Mouse (Mus musculus) embryo, embryonic 9.5 days (tissue): Measurements from ENCODE around the gene Gabarap.

Experiments used
- DNase-seq: peaks from one replicate; pipeline ENCODE4 v3.0.0-alpha.2; 2017; ENCODE audit errors: extremely low spot score

Gene Gabarap

DNA sequence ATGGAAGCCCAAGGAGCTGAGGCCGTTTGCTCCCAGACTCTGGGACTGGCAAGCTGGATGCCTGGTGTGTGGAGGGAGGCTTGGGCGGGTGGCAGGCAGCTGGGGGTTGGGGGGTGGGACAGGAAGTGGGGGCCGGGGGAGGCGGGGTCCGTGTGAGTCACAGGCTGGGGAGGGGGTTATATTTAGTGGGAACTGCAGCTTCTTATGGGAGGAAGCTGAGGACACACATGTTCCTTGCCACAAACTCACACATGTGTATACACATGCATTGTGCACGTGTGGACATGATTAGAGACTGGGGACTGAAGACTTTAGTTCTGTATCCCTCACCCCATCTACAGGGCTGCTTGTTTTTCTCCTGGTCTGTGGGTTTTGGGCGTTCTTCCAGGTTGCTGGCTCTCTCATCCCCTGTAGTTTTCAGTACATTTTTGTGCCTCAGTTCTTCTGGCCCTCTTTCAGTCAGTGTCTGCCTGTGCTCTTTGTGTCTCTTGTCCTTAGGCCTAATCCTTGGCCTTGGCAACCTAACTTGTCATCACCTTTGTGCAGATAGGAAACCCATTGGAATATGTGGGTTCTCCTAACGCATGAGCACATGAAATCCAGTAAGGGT is 29.2 kb downstream of the Gabarap start:
- DNase-seq: no peak

DNA sequence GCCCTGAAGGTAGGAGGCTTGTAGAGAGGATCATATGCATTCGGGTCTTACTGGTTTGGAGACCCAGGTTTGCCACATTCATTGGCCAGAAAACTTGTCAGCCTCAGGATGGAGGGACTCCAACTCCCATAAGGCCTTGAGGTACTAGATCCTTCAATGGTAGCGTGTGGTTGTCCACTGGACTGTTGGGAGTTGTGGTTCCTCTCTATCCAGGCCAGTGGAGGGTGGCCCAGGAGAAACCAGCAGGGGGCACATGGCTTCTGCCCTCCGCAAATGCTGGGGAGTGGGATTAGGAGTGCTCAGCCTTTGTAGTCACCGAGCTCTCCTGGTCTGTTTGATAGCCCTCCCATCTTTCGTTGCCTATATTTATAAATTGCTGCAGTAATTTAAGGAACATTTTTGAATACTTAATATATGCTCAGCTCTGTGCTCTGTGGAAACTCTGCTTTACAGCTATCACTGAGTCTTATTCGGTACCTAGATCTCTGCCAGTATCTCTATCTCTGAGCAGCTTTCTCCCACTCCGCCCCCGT is 29.9 kb downstream of the Gabarap start:
- peak; percentile 84 for DNase-seq

DNA sequence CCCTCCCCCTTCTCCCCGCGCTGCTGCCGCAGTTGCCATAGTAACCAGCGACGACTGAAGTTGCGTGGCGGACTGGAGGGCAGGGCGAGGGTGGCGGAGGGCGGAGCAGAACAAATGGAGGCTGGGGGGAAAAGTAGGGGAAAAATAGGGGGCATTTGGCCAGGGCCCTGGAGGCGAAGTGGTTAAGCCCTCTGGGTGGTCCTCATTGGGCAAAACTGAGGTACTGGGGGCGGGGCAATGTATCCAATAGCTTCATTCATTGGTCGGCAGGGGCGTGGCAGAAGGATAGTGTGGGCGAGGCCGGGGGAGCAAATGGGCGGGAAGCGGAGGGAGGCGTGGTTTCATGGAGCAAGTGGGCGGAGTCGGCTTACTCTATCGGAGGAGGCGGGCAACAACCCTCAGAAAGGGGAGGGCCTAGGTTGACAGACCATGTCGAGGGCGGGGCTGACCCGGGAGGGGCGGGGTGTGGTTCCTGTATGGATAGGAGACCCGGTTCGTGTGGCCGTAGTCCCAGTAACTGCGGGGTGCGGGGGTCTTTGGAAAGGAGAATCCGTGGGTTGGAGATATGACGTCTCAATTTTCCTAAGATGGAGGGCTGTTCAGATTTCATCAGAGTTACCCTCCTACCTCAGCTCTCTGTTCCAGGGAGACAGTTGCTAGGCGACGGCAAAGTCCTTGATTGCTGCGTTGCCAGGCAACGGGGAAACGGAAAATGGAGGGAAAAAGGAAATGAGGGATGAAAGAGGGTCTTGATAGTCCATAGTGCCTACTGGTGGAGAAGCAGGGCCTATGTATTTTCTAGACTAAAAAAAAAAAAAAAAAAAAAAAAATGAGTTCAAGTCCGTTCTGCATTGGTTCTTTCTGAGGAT is 30.6 kb downstream of the Gabarap start:
- DNase-seq: peak; percentile 100

DNA sequence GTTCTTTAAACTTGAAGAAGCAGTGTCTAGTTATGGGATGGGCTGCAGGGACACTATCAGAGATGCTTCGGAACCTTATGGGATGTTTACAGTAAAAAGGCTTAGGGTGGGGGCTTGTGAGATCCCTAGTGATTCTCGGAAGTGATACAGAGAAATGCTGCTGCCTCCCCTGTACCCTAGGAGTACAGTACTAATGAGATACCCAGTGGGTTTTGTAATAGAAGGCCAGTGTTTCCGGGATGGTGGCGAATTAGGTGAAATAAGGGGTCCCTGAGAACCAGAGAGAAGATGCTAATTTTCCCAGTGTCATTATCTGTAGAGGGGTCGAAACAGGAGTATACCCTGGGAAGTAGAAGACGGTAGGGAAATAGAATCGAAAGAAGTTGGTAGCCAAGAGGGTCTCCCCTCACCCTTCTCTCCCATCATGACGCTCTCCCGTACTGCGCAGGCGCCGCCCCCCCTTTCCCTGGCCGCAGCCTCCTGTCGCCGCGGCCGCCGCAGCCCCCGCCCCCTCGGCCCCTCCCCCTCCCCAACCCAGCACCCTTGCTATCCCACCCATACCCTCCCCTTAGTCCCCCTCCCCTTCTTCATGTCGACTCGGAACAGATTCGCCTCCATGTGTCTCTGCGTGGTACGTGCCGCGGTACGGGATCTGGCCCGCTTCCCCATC is 32.7 kb downstream of the Gabarap start:
- peak; percentile 68 for DNase-seq

DNA sequence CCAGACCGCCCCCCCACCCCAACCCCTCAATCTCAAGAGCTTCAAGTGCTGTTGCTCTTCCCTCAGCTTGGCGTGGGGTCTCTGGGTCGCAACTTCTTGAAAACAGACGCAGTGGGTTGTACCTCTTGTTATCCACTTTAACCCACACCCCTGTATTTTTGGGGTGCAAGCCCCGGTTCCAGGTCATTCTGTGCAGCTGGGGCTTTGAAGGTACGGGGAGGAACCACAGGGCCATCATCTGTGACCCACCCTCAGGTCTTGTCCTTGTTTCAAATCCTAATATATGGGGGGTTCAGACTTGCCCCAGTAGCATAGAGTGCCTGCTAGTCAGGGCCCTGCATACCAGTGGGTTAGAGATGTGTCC is 33.2 kb downstream of the Gabarap start:
- no peak for DNase-seq

DNA sequence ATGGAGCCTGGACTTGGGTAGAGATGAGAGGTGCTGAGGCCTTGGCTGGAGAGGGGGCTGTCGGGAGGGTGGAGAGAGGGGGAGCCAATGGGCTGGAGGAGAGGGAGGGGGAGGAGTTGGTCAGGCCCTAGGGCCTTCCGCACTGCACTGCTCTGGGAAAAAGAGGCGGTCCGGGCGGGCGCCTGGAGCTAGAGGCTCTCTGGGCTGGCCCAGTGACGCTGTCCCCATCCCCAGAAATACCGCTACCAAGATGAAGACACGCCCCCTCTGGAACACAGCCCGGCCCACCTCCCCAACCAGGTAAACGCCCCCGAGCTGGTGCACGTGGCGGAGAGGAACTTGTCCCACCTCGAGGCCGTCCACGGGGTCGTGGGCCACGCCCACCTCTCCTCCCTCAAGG is 35.7 kb downstream of the Gabarap start:
- peak; percentile 81 for DNase-seq

DNA sequence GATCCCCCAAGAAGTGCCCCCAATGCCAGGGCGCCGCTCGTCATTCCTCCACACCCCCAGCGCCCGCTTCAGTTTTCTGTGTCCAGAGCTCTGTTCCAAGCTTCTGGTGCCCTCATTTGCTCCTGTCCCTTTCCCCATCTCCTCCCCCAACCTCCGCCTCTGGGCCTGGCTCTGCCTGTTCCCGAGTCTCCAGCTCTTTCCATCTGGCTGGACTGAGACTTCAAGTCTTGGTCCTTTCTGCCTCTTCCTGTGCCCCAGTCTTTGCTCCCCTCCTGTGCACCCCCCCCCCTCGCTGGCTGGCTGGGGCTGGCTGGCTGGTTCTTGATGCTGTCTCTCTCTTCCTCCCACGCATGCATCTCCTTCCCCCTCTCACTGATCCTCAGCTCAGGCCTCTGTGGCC is 36.5 kb downstream of the Gabarap start:
- DNase-seq: no peak

DNA sequence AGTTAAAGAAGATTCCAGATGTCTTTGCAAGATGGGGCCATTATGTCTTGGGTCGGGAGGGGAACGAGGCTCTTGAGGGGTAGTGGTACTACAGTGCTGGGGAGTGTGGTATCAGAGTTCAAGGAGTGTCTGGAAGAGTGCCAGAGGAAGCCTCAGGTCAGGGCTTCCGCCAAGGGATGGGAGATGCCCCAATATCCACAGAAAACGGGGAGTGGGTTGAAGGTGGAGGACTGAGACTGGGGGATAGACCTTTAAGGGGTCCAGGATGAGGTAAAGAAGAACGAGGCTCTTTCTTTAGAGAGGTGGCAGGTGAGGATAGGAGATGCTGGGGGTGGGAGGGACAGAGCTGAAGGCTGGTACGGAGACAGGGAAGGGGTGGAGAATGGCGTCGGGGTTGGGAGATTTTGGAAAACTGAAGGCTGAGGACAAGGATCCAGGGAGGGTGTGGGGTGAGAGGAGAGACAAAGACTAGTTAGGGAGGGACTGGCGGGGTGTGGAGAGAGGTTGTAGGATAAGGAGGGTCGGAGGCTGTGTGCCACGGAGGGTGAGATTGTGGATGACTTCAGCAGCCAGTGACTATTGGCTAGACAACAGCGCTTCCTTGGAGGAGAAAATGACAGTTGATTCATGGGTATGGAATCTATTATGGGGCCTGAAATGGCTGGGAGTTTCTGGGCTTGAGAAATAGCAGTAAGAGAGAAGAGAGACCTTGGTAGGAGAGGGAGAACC is 37.6 kb downstream of the Gabarap start:
- DNase-seq: no peak

DNA sequence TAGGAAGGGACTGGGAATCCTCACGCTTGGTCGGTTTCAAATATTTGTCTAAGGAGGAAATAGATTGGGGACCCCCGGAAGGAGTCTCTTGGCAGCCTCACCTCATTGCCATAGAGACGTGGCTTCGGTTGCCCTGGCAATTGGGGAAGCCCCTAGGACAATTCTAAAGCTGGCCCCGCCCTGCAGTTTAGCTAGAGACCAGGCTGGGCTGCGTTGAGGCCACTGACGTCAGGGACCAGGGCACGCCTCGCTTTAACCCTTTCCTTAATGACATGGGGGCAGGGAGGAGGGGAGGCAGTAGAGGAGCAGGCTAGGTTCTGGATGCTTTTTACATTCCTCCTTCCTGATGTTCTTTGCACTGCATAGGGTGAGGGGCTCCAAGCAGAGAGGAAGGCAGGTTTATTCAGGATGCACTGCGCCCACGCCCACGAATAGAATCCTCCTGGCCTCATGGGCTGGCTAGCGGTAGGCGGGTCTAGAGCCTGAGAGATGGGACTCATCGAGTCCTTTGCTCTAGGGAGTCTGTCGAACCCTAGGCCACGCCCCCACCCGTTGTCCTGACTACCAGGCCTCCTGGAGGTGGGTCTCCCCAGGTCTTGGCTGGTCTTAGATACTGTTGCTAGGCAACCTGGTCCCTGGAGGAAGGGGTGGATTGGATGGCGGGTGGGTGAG is 38.3 kb downstream of the Gabarap start:
- DNase-seq: peak; percentile 97

DNA sequence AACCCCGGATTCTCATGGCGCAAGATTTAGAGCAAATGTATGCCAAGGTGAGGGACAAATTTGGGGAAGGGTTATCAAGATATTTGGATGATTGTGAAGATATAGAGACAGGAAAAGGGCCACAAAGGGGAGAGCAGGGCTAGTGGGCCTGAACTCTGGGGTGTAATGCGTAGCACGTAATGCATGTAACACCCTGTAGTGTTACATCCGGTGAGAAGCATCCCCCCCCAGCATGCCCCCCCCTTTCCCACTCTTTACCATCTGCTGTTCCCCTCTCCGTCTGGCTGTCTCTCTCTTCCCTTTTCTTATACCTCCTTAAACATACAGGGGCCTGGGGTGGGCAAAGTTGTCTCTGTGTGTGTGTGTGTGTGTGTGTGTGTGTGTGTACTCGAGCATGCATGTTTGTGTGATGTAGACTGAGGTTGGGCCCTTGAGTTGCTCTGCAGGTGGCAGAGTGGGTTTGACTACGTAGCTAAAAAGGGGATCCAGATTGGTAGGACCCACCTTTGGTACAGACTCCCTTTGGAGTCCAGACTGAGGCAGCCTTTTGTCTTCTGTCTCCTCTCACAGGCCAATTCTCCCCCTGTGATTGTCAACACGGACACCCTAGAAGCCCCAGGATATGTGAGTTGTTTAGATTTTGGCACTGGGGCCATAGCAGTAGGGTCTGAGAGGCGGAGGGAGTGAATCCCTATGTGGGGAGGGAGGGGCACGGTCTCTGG is 39.0 kb downstream of the Gabarap start:
- DNase-seq: no peak

DNA sequence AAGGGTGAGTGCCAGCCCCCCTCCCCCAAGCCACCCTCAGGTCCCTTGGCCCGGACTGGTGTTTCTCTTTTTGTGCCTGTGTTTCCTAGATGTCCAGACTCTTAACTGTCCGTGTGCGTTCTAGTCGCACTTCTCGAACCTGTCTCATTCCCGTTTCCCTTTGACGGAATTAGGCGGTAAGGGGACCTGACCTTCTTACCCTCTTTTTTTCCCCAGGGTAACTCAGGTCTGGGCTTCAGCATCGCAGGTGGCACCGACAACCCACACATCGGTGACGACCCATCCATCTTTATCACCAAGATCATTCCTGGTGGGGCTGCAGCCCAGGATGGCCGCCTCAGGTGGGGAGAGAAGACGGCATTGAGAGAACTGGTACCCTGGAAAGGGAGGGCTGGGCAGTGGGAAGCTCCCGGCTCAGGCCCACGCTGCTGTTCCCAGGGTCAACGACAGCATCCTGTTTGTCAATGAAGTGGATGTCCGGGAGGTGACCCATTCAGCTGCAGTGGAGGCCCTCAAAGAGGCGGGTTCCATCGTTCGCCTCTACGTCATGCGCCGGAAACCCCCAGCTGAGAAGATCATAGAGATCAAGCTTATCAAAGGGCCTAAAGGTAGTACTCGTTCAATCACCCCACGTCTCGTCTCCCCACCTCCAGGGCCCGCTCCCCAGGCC is 39.8 kb downstream of the Gabarap start:
- DNase-seq: no peak

DNA sequence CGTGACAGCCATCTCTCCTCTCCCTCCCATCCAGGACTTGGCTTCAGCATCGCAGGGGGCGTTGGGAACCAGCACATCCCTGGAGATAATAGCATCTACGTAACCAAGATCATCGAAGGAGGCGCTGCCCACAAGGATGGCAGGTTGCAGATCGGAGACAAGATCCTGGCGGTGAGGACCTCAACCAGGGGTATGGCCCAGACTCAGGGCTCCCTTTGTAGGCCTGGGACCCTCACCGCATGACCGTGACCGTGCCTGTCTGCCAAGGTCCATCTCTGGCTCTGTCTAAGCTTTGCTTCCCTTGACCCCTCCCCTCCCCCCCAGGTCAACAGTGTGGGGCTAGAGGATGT is 40.4 kb downstream of the Gabarap start:
- no peak for DNase-seq

DNA sequence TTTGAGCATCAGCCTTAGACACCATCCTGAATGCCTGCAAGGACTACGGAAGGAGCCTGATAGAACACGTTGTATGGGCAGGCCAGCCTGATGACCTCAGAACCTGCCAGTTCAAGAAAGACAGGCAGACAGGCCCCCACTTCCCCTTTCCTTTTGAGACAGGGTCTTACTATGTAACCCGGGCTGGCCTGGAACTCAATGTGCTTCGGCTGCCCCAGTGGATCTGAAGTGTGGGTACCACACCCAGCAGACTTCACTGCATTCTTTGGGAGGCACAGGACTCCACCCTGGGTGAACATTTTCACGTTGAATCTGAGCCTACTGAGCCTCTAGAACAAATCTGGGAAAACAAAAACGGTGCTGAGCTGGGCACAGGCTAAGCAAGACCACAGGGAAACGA is 47.2 kb downstream of the Gabarap start:
- DNase-seq: no peak

DNA sequence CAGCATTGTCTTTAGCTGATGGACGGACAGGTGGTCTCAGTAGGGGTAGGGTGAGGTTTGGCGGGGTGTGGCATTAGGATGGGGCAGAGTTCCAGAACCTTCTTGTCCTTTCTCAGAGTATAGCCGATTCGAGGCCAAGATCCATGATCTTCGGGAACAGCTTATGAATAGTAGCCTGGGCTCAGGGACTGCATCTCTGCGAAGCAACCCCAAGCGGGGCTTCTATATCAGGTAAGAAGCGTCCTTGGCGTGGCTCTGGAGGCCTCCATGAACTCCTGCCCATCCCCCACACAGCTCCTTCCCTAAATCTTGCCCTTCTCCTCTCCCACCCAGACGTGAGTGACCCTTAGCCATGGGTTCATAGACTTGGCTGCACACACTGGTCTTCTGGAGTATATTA is 48.7 kb downstream of the Gabarap start:
- DNase-seq: no peak

DNA sequence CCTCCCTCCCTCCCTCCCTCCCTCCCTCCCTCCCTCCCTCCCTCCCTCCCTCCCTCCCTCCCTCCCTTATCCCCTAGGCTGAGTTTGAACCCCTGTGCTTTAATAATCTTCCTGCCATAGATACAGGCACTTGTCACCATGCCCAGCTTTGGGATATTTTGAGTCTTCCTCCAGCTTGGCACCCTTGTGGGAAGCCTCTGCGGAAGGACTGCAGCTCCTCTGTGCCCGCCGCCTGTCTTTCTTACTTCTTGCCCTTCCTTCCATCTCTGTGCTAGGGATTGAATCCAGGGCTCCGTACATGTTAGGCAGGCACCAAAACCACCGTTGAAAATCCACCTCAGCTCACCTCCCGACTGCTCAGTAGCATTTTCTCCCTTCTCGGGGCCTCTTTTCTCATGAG is 49.2 kb downstream of the Gabarap start:
- no peak for DNase-seq

DNA sequence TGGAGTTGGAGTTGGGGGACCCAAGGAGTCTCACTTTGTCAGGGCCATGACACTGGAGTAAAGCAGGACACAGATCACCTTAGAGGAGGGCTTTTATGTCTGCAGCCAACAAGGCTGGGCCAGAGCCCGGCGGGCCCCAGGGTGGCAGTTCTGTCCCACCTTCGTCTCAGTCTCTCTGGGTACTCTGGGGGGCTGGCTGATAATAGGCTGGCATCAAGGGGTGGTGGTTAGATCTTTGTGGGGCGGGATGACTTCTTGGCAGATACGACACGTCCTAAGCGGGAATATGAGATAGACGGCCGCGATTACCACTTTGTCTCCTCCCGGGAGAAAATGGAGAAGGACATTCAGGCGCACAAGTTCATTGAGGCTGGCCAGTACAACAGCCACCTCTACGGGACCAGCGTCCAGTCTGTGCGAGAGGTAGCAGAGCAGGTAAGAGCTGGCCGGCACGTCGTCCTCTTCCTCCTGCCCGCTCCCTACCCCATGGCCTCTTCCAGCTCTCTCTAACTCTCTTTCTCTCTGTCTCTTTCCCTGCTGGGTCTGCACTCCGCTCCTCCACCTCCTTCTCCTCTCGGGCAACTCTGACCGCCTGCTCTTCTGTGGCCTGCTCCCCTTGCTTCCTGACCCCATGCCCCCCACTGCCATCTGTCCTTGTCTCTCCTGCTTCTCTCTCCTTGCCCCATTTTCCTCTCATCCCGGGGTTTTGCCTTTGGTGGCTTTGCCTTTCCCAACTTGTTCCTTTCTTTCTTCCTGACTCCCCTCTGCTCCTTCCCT is 51.6 kb downstream of the Gabarap start:
- DNase-seq: no peak

DNA sequence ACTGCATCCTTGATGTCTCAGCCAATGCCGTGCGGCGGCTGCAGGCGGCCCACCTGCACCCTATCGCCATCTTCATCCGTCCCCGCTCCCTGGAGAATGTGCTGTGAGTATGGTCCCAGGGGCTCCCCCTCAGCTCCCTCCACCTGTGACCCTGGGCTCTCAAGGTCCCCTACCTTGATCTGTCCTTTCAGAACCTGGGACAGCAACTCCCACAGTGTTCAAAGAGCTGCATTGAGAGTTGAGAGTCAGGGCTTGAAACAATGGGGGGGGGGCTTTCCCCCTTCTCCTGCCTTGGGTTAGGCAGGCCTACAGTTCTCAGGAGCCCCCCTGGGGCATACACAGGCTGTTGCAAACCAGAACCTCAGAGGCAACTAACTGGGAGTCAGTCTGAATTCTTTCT is 52.7 kb downstream of the Gabarap start:
- no peak for DNase-seq
